Mouse (Mus musculus): ENCODE results near the gene Sfmbt2. TPM values are rescaled to one million over a fixed set of nuclear protein-coding genes. Genes with fewer than 3 reads are reported as not detected.

Gene Sfmbt2
- total RNA-seq, 1 experiment, result 43.7 TPM

DNA sequence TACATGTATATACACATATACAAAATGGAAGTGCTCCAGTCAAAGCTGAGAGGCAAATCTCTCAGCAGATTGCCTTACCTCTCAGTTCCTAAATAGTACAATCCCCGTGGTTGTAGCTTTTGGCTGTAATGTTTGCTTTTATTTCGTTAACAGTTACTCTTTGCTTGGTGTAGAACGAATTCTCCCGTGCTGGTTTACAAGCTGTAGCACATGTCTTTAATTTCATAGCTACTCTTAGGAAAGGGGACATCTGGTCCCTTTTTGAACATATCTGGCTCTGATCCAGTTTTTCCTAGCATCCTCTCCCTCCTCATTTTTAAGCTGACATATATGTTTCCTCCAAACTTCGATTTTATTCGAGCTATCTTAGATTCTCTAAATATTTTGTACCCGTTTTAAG is 172.1 kb downstream of the Sfmbt2 start:
- Histone ChIP-seq H3K27ac (ENCODE audit: insufficient read depth, low read depth, low read length, poor library complexity, severe bottlenecking) (no peak overlapping the region), H3K36me3 (ENCODE audit: control insufficient read depth, insufficient read depth, low read length, poor library complexity, severe bottlenecking) (peaks cover 3% of the 10 kb centered on the region; the same call in 1 of the 2 replicates), H3K4me1 (ENCODE audit: control insufficient read depth in 2 of 2, insufficient read depth in 2 of 2, low read length in 2 of 2, poor library complexity in 1 of 2) (no peaks in the 10 kb centered on the region), H3K4me3 (ENCODE audit: insufficient read depth in 1 of 2, low read depth in 1 of 2, low read length in 2 of 2, poor library complexity in 1 of 2, severe bottlenecking in 1 of 2) (no peak overlapping the region), H3K9me3 (ENCODE audit: control insufficient read depth, insufficient read depth, low read depth, low read length) (no peaks in the 10 kb centered on the region), H3K9ac (ENCODE audit: insufficient read depth, low read depth, low read length, poor library complexity, severe bottlenecking) (no peak overlapping the region)
- no peak for DNase-seq (ENCODE audit: low read depth, low spot score)
- in situ Hi-C loops (cut with MboI; ENCODE audit: low sequenced_read_pairs in 2 of 2, unreplicated experiment in 2 of 2), result no loop called here
- no peak for TF ChIP-seq ZC3H11A (IDR thresholded peaks at IDR 0.05; ENCODE audit: borderline replicate concordance, low read depth, low read length)
- no peak for TF ChIP-seq HCFC1 (IDR thresholded peaks at IDR 0.05; ENCODE audit: borderline replicate concordance, insufficient read depth, low read length)
- TF ChIP-seq ZNF384 (IDR thresholded peaks at IDR 0.05; ENCODE audit: low read depth, low read length), result no peak
- TF ChIP-seq MAFK (IDR thresholded peaks at IDR 0.05; ENCODE audit: insufficient read depth, low read depth, low read length), result no peak
- no peak for TF ChIP-seq CHD2 (IDR thresholded peaks at IDR 0.05; ENCODE audit: low read depth, low read length)

DNA sequence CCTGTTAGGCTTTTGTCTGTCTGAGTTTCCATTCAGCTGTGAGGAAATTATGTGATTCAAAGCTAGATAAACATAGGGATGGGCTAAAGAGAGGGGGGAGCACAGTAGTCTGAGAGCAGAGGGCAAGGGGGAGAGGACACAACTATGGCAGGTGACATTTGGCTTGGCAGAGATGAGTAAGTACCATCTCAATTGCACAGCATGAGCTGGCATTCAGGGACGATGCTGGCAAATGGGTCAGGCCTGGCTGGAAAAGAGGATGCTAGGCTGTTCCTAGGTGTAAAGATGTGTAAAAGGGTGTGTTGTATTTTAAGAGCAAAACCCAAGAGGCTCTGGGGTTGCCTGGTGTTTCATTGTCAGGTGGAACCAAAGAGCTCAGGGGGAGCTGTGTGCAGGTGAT is 188.5 kb downstream of the Sfmbt2 start:
- in situ Hi-C loops (cut with MboI; ENCODE audit: low sequenced_read_pairs in 2 of 2, unreplicated experiment in 2 of 2), result no loop called here
- Histone ChIP-seq H3K36me3 (ENCODE audit: control insufficient read depth, insufficient read depth, low read length, poor library complexity, severe bottlenecking) (peaks cover 10% of the 10 kb centered on the region), H3K27ac (ENCODE audit: insufficient read depth, low read depth, low read length, poor library complexity, severe bottlenecking) (no peak overlapping the region), H3K9me3 (ENCODE audit: control insufficient read depth, insufficient read depth, low read depth, low read length) (no peaks in the 10 kb centered on the region), H3K4me1 (ENCODE audit: control insufficient read depth in 2 of 2, insufficient read depth in 2 of 2, low read length in 2 of 2, poor library complexity in 1 of 2) (no peaks in the 10 kb centered on the region), H3K9ac (ENCODE audit: insufficient read depth, low read depth, low read length, poor library complexity, severe bottlenecking) (no peak overlapping the region), H3K4me3 (ENCODE audit: insufficient read depth in 1 of 2, low read depth in 1 of 2, low read length in 2 of 2, poor library complexity in 1 of 2, severe bottlenecking in 1 of 2) (no peak overlapping the region)
- no peak for TF ChIP-seq ZNF384 (IDR thresholded peaks at IDR 0.05; ENCODE audit: low read depth, low read length)
- TF ChIP-seq ZC3H11A (IDR thresholded peaks at IDR 0.05; ENCODE audit: borderline replicate concordance, low read depth, low read length), result no peak
- no peak for TF ChIP-seq HCFC1 (IDR thresholded peaks at IDR 0.05; ENCODE audit: borderline replicate concordance, insufficient read depth, low read length)
- TF ChIP-seq MAFK (IDR thresholded peaks at IDR 0.05; ENCODE audit: insufficient read depth, low read depth, low read length), result no peak
- TF ChIP-seq CHD2 (IDR thresholded peaks at IDR 0.05; ENCODE audit: low read depth, low read length), result no peak
- no peak for DNase-seq (ENCODE audit: low read depth, low spot score)

GRCm38 (mm10) chr2:10565491-10565890 is 195.2 kb downstream of the Sfmbt2 start:
- no peak overlapping the region for H3K9ac ChIP-seq (ENCODE audit: insufficient read depth, low read depth, low read length, poor library complexity, severe bottlenecking)
- H3K27ac ChIP-seq (ENCODE audit: insufficient read depth, low read depth, low read length, poor library complexity, severe bottlenecking), result no peak overlapping the region
- DNase-seq (ENCODE audit: low read depth, low spot score), result no peak
- H3K4me3 ChIP-seq (ENCODE audit: insufficient read depth in 1 of 2, low read depth in 1 of 2, low read length in 2 of 2, poor library complexity in 1 of 2, severe bottlenecking in 1 of 2), result no peak overlapping the region
- no peak for TF ChIP-seq HCFC1 (IDR thresholded peaks at IDR 0.05; ENCODE audit: borderline replicate concordance, insufficient read depth, low read length)
- TF ChIP-seq ZC3H11A (IDR thresholded peaks at IDR 0.05; ENCODE audit: borderline replicate concordance, low read depth, low read length), result no peak
- no peak for TF ChIP-seq CHD2 (IDR thresholded peaks at IDR 0.05; ENCODE audit: low read depth, low read length)
- TF ChIP-seq ZNF384 (IDR thresholded peaks at IDR 0.05; ENCODE audit: low read depth, low read length), result no peak
- no peak for TF ChIP-seq MAFK (IDR thresholded peaks at IDR 0.05; ENCODE audit: insufficient read depth, low read depth, low read length)
- no peaks in the 10 kb centered on the region for H3K9me3 ChIP-seq (ENCODE audit: control insufficient read depth, insufficient read depth, low read depth, low read length)
- no peaks in the 10 kb centered on the region for H3K4me1 ChIP-seq (ENCODE audit: control insufficient read depth in 2 of 2, insufficient read depth in 2 of 2, low read length in 2 of 2, poor library complexity in 1 of 2)
- H3K36me3 ChIP-seq (ENCODE audit: control insufficient read depth, insufficient read depth, low read length, poor library complexity, severe bottlenecking), result peaks cover 2% of the 10 kb centered on the region; the same call in 1 of the 2 replicates
- in situ Hi-C loops (cut with MboI; ENCODE audit: low sequenced_read_pairs in 2 of 2, unreplicated experiment in 2 of 2), result no loop called here

GRCm38 (mm10) chr2:10569392-10569791 is 199.1 kb downstream of the Sfmbt2 start:
- TF ChIP-seq MAFK (IDR thresholded peaks at IDR 0.05; ENCODE audit: insufficient read depth, low read depth, low read length), result no peak
- TF ChIP-seq HCFC1 (IDR thresholded peaks at IDR 0.05; ENCODE audit: borderline replicate concordance, insufficient read depth, low read length), result no peak
- no peak for TF ChIP-seq ZC3H11A (IDR thresholded peaks at IDR 0.05; ENCODE audit: borderline replicate concordance, low read depth, low read length)
- TF ChIP-seq CHD2 (IDR thresholded peaks at IDR 0.05; ENCODE audit: low read depth, low read length), result no peak
- no peak for TF ChIP-seq ZNF384 (IDR thresholded peaks at IDR 0.05; ENCODE audit: low read depth, low read length)
- in situ Hi-C loops (cut with MboI; ENCODE audit: low sequenced_read_pairs in 2 of 2, unreplicated experiment in 2 of 2), result no loop called here
- peaks cover 2% of the 10 kb centered on the region; the same call in 1 of the 2 replicates for H3K36me3 ChIP-seq (ENCODE audit: control insufficient read depth, insufficient read depth, low read length, poor library complexity, severe bottlenecking)
- no peak for DNase-seq (ENCODE audit: low read depth, low spot score)
- no peak overlapping the region for H3K27ac ChIP-seq (ENCODE audit: insufficient read depth, low read depth, low read length, poor library complexity, severe bottlenecking)
- no peak overlapping the region for H3K4me3 ChIP-seq (ENCODE audit: insufficient read depth in 1 of 2, low read depth in 1 of 2, low read length in 2 of 2, poor library complexity in 1 of 2, severe bottlenecking in 1 of 2)
- H3K9ac ChIP-seq (ENCODE audit: insufficient read depth, low read depth, low read length, poor library complexity, severe bottlenecking), result no peak overlapping the region
- no peaks in the 10 kb centered on the region for H3K4me1 ChIP-seq (ENCODE audit: control insufficient read depth in 2 of 2, insufficient read depth in 2 of 2, low read length in 2 of 2, poor library complexity in 1 of 2)
- H3K9me3 ChIP-seq (ENCODE audit: control insufficient read depth, insufficient read depth, low read depth, low read length), result no peaks in the 10 kb centered on the region

DNA sequence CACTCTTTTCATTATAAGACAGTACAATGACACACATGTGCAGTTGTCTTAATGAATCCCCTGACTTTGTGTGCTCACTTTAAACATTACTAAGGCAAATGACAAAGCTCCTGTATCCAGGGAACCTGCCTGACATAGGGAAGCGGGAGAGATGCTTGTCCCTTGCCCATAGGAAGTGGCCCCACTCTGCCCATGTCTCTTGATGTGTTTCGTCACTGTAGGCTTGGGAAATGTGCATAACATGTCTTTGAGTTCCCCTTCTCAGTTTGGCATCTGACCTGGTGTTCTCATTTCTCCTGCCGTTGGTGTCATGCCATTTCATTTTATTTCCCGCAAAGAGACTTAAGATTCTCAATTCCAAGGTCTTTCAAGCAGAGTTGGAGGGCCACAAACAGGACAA is 202.0 kb downstream of the Sfmbt2 start:
- Histone ChIP-seq H3K4me1 (ENCODE audit: control insufficient read depth in 2 of 2, insufficient read depth in 2 of 2, low read length in 2 of 2, poor library complexity in 1 of 2) (no peaks in the 10 kb centered on the region), H3K4me3 (ENCODE audit: insufficient read depth in 1 of 2, low read depth in 1 of 2, low read length in 2 of 2, poor library complexity in 1 of 2, severe bottlenecking in 1 of 2) (no peak overlapping the region), H3K27ac (ENCODE audit: insufficient read depth, low read depth, low read length, poor library complexity, severe bottlenecking) (no peak overlapping the region), H3K9me3 (ENCODE audit: control insufficient read depth, insufficient read depth, low read depth, low read length) (no peaks in the 10 kb centered on the region), H3K9ac (ENCODE audit: insufficient read depth, low read depth, low read length, poor library complexity, severe bottlenecking) (no peak overlapping the region), H3K36me3 (ENCODE audit: control insufficient read depth, insufficient read depth, low read length, poor library complexity, severe bottlenecking) (peaks cover 5% of the 10 kb centered on the region; the same call in 1 of the 2 replicates)
- in situ Hi-C loops (cut with MboI; ENCODE audit: low sequenced_read_pairs in 2 of 2, unreplicated experiment in 2 of 2), result no loop called here
- TF ChIP-seq HCFC1 (IDR thresholded peaks at IDR 0.05; ENCODE audit: borderline replicate concordance, insufficient read depth, low read length), result no peak
- no peak for TF ChIP-seq ZC3H11A (IDR thresholded peaks at IDR 0.05; ENCODE audit: borderline replicate concordance, low read depth, low read length)
- TF ChIP-seq ZNF384 (IDR thresholded peaks at IDR 0.05; ENCODE audit: low read depth, low read length), result no peak
- no peak for TF ChIP-seq MAFK (IDR thresholded peaks at IDR 0.05; ENCODE audit: insufficient read depth, low read depth, low read length)
- no peak for TF ChIP-seq CHD2 (IDR thresholded peaks at IDR 0.05; ENCODE audit: low read depth, low read length)
- no peak for DNase-seq (ENCODE audit: low read depth, low spot score)

Data from ES-E14 (cell line).